Mouse (Mus musculus) layer of hippocampus, postnatal 10 days (tissue): Measurements from ENCODE around the gene Gusb. TPM values are rescaled to one million over a fixed set of nuclear protein-coding genes. Genes with fewer than 3 reads are reported as not detected.

Source experiments
- total RNA-seq, 2 experiments: library from RNA; stranded (reverse); gene quantifications; 2 replicates each; pipeline ENCODE4 v1.2.3; 2021

Gusb gene
- total RNA-seq, 2 experiments from 2014 or later: 15.6 to 15.9 TPM

Other genes with a start within 250 kb of the Gusb start
- gene Psph, start 215.6 kb downstream of the Gusb start, total RNA-seq: 10 to 100 TPM; 23.7 to 28.5 TPM
- gene Sumf2, start 156.1 kb downstream of the Gusb start, total RNA-seq: 10 to 100 TPM; 19.9 to 25.8 TPM
- 100 to 1,000 TPM; 411 to 434 TPM for gene Chchd2, start 115.6 kb downstream of the Gusb start, total RNA-seq
- gene Zbed5, start 107.3 kb downstream of the Gusb start, total RNA-seq: 1 to 10 TPM; 4.7 to 5.6 TPM
- gene Phkg1, start 104.5 kb downstream of the Gusb start, total RNA-seq: 10 to 100 TPM; 12.6 to 15.9 TPM
- 1 to 10 TPM; 2.2 to 2.7 TPM for gene Nupr1l, start 94.5 kb downstream of the Gusb start, total RNA-seq
- gene Vkorc1l1, start 61.1 kb downstream of the Gusb start, total RNA-seq: 10 to 100 TPM; 46.7 to 49.4 TPM
- 10 to 100 TPM; 22.0 to 23.5 TPM for gene Asl, start 26.2 kb upstream of the Gusb start, total RNA-seq
- gene Crcp, start 26.2 kb upstream of the Gusb start, total RNA-seq: 10 to 100 TPM; 34.4 to 34.7 TPM
- gene Tpst1, start 70.3 kb upstream of the Gusb start, total RNA-seq: 10 to 100 TPM; 41.1 to 41.8 TPM
- 10 to 100 TPM; 13.1 to 14.0 TPM for gene Kctd7, start 141.8 kb upstream of the Gusb start, total RNA-seq
- gene Rabgef1, start 168.7 kb upstream of the Gusb start, total RNA-seq: 10 to 100 TPM; 31.8 to 38.1 TPM
- gene Tmem248, start 214.0 kb upstream of the Gusb start, total RNA-seq: 10 to 100 TPM; 36.1 to 37.0 TPM